Mouse (Mus musculus) retina, postnatal 1 day (tissue): ENCODE measurements around the gene Cox19.

ENCODE experiments used
- DNase-seq: peaks from one replicate; pipeline ENCODE4 v3.0.0-alpha.2; 2012

The Cox19 gene

GRCm38 (mm10) chr5:139381586-139382513 is 30.6 kb upstream of the Cox19 start:
- DNase-seq, result peak; percentile 36

DNA sequence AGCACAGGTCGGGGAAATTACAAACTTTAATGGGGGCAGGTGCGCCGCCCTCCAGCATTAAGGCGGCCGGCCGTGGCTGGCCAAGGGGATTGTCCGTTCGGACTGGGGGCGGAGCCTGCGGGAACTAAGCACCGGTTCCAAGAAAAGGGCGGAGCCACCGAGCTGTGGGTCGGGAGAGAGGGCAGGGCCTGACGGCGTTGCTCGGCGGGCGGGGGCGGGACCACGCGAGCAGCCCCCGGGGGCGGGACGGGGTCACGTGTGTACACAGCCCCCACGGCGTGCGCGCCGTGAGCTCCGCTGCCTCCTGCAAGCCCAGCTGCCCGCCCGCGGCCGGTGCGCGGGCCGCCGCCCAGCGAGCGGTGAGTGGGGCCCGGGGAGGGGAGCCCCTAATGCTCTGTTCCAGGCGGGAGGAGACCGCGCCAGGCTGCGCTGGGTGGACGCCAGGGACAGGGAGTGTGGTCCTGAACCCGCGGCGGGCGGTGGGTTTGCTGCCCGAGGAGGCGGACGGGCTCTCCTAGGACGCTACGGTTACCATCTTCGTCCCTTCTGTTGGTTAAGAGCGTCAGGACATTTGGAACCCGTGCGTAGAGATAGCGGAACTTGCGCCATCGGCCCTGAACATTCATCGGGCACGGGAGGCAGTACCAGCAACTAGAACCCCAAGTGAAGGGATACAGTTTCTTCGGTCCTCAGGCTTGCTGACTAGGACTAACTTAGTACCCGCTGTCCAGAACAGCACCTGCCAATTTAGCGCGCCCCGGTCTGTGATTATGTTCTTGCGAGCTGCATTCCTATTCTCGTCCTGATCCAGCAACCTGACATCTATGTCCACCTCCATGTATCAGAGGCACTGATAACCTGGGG is 29.4 kb upstream of the Cox19 start:
- peak; percentile 96 for DNase-seq

DNA sequence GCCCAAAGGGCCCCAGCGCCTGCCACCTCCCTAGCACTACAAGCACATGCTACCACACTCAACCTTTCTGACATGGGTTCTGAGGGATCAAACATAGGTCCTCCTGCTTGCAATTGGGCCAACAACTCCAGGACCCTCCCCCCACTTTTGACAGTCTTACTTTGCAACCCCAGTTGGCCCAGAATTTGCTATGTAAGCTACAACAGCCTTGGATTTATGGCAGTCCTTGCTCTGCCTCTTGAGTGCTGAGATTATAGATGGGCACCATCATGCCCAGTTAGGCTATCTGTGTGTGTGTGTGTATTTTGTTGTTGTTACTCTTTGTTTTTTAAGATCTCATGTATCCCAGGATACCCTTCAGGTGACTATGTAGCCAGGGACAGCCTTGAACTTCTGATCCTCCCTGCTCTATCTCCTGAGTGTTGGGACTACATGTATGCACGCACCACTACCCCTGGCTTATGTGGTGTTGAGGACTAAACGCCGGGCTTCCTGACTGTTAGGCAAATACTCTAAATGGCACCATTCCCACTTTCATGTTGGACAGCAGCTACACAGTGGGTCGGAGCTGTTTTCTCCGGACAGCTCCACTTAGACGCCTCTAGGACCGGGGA is 28.7 kb upstream of the Cox19 start:
- no peak for DNase-seq

- DNase-seq, result peak; percentile 45
Observed at GRCm38 (mm10) chr5:139378986-139379629, 27.9 kb upstream of the Cox19 start.

DNA sequence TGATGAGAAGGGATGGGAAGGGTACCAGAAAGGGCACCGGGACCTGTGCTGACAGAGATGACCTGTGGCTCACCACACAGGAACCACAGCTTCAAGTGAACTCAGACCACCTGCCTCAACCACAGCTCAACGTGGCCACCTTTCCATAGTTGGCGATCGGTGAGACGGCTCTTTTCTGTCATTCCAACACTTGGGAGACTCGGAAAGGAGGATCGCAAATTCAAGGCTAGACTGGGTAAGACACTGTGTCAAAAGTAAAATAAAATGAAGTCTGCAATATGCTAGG is 27.0 kb upstream of the Cox19 start:
- no peak for DNase-seq

DNA sequence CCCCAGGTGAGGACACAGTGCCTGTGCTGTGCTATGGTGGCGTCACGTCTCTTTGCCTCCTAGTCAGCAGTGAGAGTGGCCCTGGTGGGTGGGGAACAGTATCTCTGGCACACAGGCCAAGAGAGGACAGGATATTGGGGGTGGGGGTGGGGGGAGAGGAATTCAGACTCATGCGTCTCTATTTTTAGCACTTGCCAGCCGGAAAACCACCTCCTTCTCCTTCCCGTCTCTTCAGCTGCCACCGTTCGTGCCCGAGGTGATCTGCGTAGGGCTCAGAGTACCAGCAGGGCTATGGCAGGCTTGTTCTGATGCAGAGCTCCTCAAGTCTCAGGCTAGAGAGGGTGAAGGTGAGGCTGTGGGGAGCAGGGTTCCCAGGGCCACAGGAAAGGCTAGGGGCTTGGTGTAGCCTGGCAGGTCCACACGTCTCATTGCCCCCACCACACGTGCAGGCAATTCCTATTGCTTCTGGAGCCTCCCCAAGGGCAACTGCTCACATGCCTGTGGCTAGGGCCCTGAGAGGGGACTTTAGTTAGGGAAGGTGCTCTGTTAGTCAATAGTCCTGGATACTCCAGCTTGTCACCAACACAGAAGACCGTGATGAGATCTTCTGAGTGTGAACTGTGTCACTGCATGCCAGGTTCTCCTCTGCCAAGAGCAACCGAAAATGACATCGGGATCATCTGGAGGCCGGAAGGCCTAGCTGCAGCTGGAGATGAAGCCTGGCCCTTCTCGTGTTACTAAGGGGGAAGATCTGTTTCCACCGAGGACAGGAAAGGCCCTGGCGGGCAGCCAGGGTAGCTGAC is 26.5 kb upstream of the Cox19 start, which contains the start of gene Gpr146:
Gene Gpr146 (plus strand): TSS at position 230 of the 803 bp plus-strand sequence.
- peak; percentile 28 for DNase-seq

- no peak for DNase-seq
Observed at GRCm38 (mm10) chr5:139374841-139375240, 23.6 kb upstream of the Cox19 start.

GRCm38 (mm10) chr5:139373889-139374444 is 22.7 kb upstream of the Cox19 start:
- no peak for DNase-seq

- no peak for DNase-seq
Observed at GRCm38 (mm10) chr5:139373126-139373525, 21.9 kb upstream of the Cox19 start.

DNA sequence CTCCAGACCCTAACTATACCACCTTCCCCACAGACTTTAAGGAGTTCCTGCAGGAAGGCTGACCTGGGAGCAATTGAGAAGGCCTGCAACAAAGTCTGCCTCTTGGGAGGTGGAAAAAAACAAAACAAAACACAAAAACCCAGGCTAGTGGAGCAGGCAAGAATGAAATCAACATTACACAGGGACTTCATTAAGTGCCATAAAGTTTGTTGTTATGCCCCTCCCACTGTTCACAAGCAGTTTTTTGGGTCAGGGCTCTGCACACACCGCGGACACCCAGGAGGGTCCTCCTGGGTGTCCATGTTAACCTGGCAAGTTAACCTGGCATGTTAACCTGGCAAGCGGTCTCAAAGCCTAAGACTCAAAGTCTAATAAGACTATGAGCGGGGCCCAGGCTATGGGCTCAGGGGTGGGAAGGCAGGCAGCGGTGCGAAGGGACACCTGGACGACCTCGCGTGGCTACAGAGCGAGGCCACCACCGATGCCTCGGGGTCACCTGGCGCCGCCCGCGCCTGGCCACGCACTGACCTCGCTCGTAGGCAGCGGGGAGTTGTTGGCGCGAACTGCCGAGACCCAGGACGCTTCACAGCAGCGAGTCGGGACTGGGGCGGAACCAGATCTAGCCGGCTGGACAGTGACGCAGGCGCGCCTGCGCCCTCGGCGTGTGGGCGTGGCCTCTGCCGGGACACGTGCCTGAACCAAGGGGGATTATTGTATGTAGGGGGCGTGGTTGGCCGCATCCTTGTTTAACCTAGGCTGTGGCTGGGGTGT is 20.6 kb upstream of the Cox19 start:
- peak; percentile 94 for DNase-seq

DNA sequence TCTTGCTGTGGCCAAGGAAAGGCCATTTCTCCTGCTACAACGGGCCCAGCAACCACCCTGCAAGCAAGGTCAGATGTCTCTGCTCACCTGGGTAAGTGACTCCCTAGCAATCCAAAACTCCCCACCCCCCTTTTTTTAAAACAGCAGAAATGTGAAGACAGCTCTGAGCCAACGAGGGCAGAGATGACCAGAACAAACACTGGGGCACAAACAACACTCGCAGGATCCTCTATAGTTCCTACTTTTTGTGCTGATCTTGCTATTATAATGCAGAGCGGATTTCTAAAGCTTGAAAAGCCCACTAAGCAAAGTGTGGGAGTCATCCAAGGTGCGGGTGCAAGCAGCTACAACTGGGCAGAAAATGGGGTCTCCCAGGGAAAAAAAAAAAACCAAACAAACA is 19.9 kb upstream of the Cox19 start:
- DNase-seq, result no peak

DNA sequence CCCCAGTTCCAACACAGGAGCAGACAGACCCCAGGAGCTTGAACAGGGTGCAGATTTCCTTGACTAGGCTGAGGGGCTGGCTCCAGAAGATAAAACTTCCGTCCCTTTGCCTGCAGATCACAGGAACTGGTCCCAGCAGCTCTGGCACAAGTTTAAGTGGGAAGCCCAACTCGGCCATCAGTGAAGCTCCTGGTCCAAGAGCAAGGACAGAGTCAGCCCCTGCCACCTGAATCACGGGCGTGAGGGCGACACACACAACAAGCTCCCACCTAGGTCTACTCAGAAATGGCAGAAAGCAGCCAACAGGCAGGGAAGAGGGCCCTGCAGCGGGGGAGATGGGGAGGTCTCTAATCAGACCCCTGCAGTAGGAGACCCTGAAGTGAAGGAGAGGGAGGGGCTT is 19.1 kb upstream of the Cox19 start:
- no peak for DNase-seq

DNA sequence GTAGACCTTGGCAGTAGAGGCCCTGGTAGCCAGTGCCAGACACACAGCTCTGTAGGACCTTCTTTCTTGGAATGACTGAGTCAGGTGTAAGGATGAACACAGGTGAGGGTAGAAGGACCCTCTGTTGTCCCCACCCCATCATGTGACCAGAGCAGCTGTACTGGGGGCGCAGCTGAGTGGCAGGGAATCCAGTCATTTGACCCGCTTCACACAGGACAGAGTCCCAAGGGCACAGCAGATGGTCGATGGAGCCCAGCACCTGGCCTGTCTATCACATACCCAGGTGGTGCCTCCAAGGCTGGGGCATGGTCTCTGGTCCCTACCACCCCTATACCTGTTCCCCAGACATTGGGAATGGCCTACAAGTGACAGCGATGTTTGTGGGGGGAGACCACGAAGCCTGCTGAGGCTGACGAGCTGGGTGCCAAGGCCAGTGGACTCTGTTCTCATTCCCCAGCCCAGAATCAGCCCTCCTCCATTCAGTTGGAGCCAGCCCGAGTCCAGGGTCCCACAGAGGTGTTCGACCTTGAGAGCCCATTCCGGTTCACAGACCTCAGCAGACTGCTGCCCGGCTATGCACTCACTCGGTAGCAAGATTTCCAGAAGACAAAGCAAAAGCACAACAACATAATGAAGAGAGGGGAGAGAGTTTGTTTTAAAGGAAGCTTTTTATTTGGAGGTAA is 17.6 kb upstream of the Cox19 start:
- no peak for DNase-seq

DNA sequence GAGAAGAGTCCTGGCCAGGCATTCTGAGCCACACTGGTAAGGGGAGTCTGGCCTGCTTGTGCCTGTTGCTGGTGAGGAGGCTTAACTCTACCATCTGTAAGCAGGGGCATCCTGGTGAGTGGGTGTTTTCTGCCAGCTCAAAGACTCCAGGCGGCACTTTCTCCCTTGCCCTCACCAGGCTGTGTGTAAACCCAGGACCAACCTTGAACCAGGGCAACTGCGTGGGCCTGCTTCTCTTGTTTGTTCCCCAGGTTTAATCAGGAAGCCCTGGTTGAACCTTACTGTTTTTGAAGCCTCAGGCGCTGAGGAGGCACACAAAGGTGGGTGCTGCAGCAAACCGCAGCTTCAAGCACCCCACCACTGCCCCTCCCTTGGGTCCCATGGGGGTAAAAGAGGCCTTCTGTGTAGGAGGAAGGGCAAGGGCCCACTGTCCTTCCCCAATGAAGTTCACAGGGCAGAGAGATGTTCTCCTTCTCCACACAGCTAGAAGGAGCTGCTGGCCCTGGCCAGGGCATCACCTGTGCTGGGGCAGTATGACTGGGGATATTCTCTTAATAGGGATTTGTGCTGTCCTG is 16.8 kb upstream of the Cox19 start:
- no peak for DNase-seq

- DNase-seq, result no peak
Observed at GRCm38 (mm10) chr5:139366484-139366883, 15.3 kb upstream of the Cox19 start.

DNA sequence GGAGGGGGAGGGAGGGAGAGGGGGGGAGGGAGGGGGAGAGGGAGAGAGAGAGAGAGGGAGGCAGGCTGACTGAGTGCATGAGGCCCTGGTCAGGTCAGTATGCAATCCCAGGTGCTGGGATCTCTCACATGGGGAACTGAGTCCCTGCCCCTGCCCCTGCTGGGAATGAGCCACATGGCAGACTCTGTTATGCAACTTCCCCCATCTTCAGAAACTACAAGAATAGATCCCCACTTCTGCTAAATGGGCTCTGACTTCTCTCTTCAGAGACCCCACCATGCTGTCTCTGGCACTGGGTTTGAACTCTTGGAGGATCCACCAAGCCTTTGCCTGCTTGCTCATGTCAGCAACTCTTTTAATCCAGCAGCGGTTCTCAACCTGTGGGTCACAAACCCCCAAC is 14.6 kb upstream of the Cox19 start:
- DNase-seq, result no peak

DNA sequence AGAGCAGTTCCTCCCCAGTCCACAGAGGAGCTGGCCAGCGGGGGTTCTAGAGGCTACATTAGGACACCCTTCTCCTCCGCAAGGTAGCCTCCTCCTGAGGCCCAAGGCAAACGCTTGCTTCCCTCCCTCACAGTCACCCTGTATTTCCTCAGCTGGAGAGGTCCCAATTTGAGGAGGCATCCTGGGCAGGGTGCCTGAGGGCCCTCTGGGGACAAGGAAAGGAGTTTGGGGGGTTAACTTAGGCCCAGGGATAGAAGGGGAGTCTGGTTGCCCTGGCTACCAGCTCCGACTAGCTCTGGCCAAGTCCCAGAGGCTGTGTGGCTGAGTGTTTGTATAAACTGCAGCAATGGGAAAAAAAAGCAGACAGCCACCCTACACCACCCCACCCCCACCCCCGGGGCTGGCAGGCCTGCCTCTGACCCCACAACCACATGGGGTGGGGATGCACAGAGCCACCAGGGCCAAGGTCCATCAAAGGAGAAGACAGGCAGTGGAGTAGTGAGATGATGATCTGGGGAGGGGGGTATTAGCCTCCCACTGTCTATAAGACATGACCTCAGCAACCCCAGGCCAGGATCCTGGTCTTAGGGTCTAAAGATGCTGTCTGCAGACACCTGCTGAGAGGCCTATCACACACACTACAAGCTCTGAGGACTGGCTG is 13.8 kb upstream of the Cox19 start:
- DNase-seq, result no peak

DNA sequence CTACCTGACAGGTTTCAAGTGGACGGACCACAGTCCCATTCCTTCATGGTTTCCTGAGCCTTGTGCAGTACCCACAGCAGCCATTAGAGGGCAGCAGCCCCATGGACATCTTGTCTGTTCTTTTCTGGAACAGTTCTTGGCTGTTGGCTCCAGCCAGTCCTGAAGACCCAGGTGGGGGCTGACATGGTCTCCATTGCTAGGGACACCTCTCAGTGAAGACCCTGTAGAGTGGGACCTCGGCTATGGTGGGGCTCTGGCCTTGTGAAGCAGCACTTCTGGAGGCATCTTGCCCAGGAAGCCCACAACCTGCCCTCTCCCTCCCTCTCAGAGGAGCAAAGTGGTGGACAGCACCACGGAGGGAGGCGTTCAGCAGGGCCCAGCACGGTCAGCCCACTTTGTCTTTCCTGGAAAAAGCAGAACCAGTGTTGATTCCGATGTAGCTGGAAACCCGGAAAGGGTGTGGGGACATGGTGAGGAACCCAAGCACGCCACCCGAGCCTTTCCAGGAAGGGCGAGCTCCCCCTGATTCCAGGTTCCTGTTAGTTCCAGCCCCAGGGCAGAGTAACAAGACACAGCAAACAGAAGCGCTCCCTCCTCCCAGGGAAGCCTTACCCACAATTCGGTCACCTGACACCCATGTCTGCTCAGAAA is 13.2 kb upstream of the Cox19 start:
- DNase-seq, result peak; percentile 86

- no peak for DNase-seq
Observed at GRCm38 (mm10) chr5:139363858-139364257, 12.6 kb upstream of the Cox19 start.
